Mouse (Mus musculus): Measurements from ENCODE around the gene Magix.

GRCm38 (mm10) chrX:7722691-7723090, 41.6 kb upstream of the Magix start:
- no peak for TF ChIP-seq CTCF (IDR thresholded peaks at IDR 0.05; ENCODE audit: low read depth, low read length)
- TF ChIP-seq POLR2A (IDR thresholded peaks at IDR 0.05; ENCODE audit: insufficient read depth, low read length): no peak
- TF ChIP-seq EP300 (IDR thresholded peaks at IDR 0.05; ENCODE audit: insufficient read depth, low read depth, low read length): no peak

Measured in ES-Bruce4 (cell line).